Mouse (Mus musculus): ENCODE results near the gene Mitd1.

DNA sequence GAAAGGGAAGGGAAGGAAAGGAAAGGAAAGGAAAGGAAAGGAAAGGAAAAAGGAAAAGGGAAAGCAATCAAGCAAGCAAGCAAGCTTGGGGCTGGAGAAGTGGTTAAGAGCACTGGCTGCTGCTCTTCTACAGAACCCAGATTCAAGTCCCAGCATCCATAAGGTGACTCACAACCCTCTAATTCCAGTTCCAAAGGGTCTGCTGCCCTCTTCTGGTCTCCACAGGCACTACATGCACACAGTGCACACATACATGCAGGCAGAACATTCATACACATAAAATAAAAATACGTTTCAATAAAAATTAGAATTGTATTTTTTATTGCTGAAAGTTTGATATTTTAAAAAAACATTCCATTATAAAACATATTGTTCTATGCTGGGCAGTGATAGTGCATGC is 23.2 kb downstream of the Mitd1 start:
- TF ChIP-seq GATA1 (IDR thresholded peaks at IDR 0.05; ENCODE audit: low read length) (no peak), TAL1 (IDR thresholded peaks at IDR 0.05; ENCODE audit: low read length) (no peak)

Data from erythroblast, embryonic 14.5 days (primary cell).